Mouse (Mus musculus): ENCODE data around the gene Cc2d2a.

- no peak for TF ChIP-seq CTCF (IDR thresholded peaks at IDR 0.05; ENCODE audit: low read depth)
- TF ChIP-seq EP300 (IDR thresholded peaks at IDR 0.05; ENCODE audit: low read depth) = no peak
Observed at GRCm38 (mm10) chr5:43744187-43744586, 82.0 kb downstream of the Cc2d2a start.
